Mouse (Mus musculus) CD4-positive helper T cell, adult 2 months (primary cell): Measurements from ENCODE around the gene Olfr763.
"Not testable (repeated sequence)": the region's sequence is repeated elsewhere in the genome, so short reads cannot be mapped to it uniquely, and the experiment has no call there.

Experiments used
- DNase-seq: peaks from one replicate; pipeline ENCODE4 v3.0.0-alpha.2; 2012; ENCODE audit warnings: low read depth, missing footprints, low spot score

The Olfr763 gene

GRCm38 (mm10) chr10:129010288-129010841 is at the start of gene Olfr763:
Gene Olfr763 (plus strand): TSS chr10:129010791.
- no peak for DNase-seq

GRCm38 (mm10) chr10:128964961-128965360 is 45.6 kb upstream of the Olfr763 start:
- DNase-seq, result no peak

GRCm38 (mm10) chr10:128965871-128966270 is 44.7 kb upstream of the Olfr763 start:
- no peak for DNase-seq

- DNase-seq, result no peak
Observed at GRCm38 (mm10) chr10:128968341-128968749, 42.2 kb upstream of the Olfr763 start.

GRCm38 (mm10) chr10:128970740-128971250 is 39.8 kb upstream of the Olfr763 start:
- no peak for DNase-seq

- no peak for DNase-seq
Observed at GRCm38 (mm10) chr10:128972841-128973240, 37.8 kb upstream of the Olfr763 start.

- DNase-seq, result no peak
Observed at GRCm38 (mm10) chr10:128976395-128976794, 34.2 kb upstream of the Olfr763 start.

- DNase-seq, result peak; percentile 54
Observed at GRCm38 (mm10) chr10:128977522-128978114, 33.0 kb upstream of the Olfr763 start.

GRCm38 (mm10) chr10:128980644-128981365 is 29.8 kb upstream of the Olfr763 start:
- no peak for DNase-seq

GRCm38 (mm10) chr10:128989131-128989530 is 21.5 kb upstream of the Olfr763 start, which contains the start of gene Olfr9:
Gene Olfr9 (plus strand): TSS chr10:128989431.
- DNase-seq, result not testable (repeated sequence)

GRCm38 (mm10) chr10:128990129-128990850 is 20.3 kb upstream of the Olfr763 start:
- peak; percentile 40 for DNase-seq

- DNase-seq, result peak; percentile 84
Observed at GRCm38 (mm10) chr10:128990994-128991393, 19.6 kb upstream of the Olfr763 start.

GRCm38 (mm10) chr10:128995796-128996195 is 14.8 kb upstream of the Olfr763 start:
- no peak for DNase-seq

GRCm38 (mm10) chr10:128996523-128997040 is 14.0 kb upstream of the Olfr763 start:
- DNase-seq, result no peak

GRCm38 (mm10) chr10:129004032-129004920 is 6.3 kb upstream of the Olfr763 start:
- no peak for DNase-seq

- DNase-seq, result not testable (repeated sequence)
Observed at GRCm38 (mm10) chr10:129011511-129011910, 920 bp downstream of the Olfr763 start.

- DNase-seq, result no peak
Observed at GRCm38 (mm10) chr10:129014477-129014876, 3.9 kb downstream of the Olfr763 start.

GRCm38 (mm10) chr10:129023319-129023718 is 12.7 kb downstream of the Olfr763 start:
- DNase-seq, result no peak

- peak; percentile 34 for DNase-seq
Observed at GRCm38 (mm10) chr10:129026018-129026662, 15.5 kb downstream of the Olfr763 start.

GRCm38 (mm10) chr10:129028343-129028742 is 17.8 kb downstream of the Olfr763 start:
- DNase-seq, result no peak
